Mouse (Mus musculus): ENCODE results near the gene Arhgap19. TPM values are rescaled to one million over a fixed set of nuclear protein-coding genes. Genes with fewer than 3 reads are reported as not detected.

Arhgap19 gene
- polyA plus RNA-seq, 1 experiment from 2014 or later = 25.6 TPM

DNA sequence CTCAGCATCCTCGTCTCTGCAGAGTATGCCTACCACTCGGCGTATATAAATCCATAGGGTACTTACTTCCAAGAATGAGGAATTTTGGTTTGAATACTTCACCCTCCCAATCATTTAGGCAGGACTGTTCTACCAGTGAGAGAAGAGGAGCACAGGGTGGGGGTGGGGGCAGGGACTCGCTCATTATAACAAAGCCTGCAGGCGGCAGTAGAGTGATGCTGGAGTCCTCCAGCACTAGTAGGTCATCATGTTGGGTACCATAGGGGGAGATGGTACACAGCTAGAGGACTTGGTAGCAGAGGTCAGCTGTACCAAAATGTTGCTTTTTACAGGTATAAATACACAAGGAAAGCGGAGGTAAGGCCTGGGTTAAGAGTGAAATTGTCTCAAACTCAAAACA lies 42.5 kb upstream of the Arhgap19 start:
- no peaks in the 10 kb centered on the region for H3K36me3 ChIP-seq (ENCODE audit: control insufficient read depth, insufficient read depth)
- no peaks in the 10 kb centered on the region for H3K9me3 ChIP-seq (replicated peaks; ENCODE audit: control insufficient read depth, low read length)
- H3K9ac ChIP-seq (ENCODE audit: low read depth, low read length) = no peak overlapping the region
- H3K4me1 ChIP-seq (ENCODE audit: control insufficient read depth, low read depth, low read length) = peaks cover 24% of the 10 kb centered on the region
- no peak for ATAC-seq (ENCODE audit: low read depth)
- no peaks in the 10 kb centered on the region for H3K27me3 ChIP-seq (ENCODE audit: control insufficient read depth, insufficient read depth, low read depth, low read length)
- H3K4me3 ChIP-seq (ENCODE audit: low read depth, low read length) = no peak overlapping the region
- H3K27ac ChIP-seq (ENCODE audit: low read length) = no peak overlapping the region
- 63% methylated on average over 6 of the region's 6 CpGs for WGBS (ENCODE audit: insufficient replicate concordance)
- H3K4me2 ChIP-seq (ENCODE audit: low read depth, low read length) = no peak overlapping the region

DNA sequence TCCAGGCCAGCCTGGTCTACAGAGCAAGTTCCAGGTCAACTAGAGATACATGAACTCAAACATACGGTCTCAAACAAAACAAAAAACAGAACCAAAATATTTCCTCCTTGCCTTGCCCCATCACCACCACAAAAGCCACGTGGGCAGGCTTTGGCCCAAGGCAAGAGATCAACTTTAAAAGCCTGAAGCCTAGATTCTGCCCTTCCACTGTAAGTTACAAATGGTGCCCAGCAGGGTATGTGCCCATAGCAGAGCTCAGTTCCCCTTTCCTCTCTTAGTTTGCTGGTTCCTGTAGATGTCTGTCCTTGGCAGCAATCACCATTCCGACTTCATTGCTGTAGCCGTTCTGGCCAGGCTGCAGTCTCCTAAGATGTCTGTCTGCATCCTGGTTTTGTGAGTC lies 40.9 kb upstream of the Arhgap19 start:
- H3K27me3 ChIP-seq (ENCODE audit: control insufficient read depth, insufficient read depth, low read depth, low read length) = no peaks in the 10 kb centered on the region
- H3K27ac ChIP-seq (ENCODE audit: low read length) = no peak overlapping the region
- H3K4me2 ChIP-seq (ENCODE audit: low read depth, low read length) = no peak overlapping the region
- 67% methylated on average over 4 of the region's 4 CpGs for WGBS (ENCODE audit: insufficient replicate concordance)
- H3K4me1 ChIP-seq (ENCODE audit: control insufficient read depth, low read depth, low read length) = peaks cover 40% of the 10 kb centered on the region
- ATAC-seq (ENCODE audit: low read depth) = no peak
- H3K4me3 ChIP-seq (ENCODE audit: low read depth, low read length) = no peak overlapping the region
- H3K9ac ChIP-seq (ENCODE audit: low read depth, low read length) = no peak overlapping the region
- no peaks in the 10 kb centered on the region for H3K9me3 ChIP-seq (replicated peaks; ENCODE audit: control insufficient read depth, low read length)
- H3K36me3 ChIP-seq (ENCODE audit: control insufficient read depth, insufficient read depth) = no peaks in the 10 kb centered on the region

DNA sequence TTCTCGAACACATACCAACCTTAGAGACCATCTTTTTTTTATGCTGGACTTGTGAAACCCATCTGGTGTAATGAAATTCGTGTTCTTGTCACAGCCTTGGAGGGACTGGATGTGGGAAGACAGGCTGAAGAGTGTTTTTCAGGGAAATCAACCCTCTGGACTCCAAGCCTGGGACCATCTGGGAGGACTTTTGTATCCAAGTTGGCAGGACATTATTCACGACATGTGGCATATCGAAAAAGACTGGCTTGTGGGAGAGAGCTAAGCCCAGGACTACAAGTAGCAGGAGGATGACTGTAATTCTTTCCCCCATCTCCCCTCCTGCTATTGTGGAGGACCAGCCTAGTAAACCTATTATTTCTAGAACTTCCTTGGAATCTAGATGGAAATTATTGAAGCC lies 40.3 kb upstream of the Arhgap19 start:
- H3K27me3 ChIP-seq (ENCODE audit: control insufficient read depth, insufficient read depth, low read depth, low read length) = no peaks in the 10 kb centered on the region
- no peak overlapping the region for H3K4me2 ChIP-seq (ENCODE audit: low read depth, low read length)
- no peak overlapping the region for H3K4me3 ChIP-seq (ENCODE audit: low read depth, low read length)
- peaks cover 46% of the 10 kb centered on the region for H3K4me1 ChIP-seq (ENCODE audit: control insufficient read depth, low read depth, low read length)
- no peaks in the 10 kb centered on the region for H3K9me3 ChIP-seq (replicated peaks; ENCODE audit: control insufficient read depth, low read length)
- H3K9ac ChIP-seq (ENCODE audit: low read depth, low read length) = no peak overlapping the region
- H3K36me3 ChIP-seq (ENCODE audit: control insufficient read depth, insufficient read depth) = no peaks in the 10 kb centered on the region
- H3K27ac ChIP-seq (ENCODE audit: low read length) = no peak overlapping the region
- 71% methylated on average over 4 of the region's 4 CpGs for WGBS (ENCODE audit: insufficient replicate concordance)
- no peak for ATAC-seq (ENCODE audit: low read depth)

DNA sequence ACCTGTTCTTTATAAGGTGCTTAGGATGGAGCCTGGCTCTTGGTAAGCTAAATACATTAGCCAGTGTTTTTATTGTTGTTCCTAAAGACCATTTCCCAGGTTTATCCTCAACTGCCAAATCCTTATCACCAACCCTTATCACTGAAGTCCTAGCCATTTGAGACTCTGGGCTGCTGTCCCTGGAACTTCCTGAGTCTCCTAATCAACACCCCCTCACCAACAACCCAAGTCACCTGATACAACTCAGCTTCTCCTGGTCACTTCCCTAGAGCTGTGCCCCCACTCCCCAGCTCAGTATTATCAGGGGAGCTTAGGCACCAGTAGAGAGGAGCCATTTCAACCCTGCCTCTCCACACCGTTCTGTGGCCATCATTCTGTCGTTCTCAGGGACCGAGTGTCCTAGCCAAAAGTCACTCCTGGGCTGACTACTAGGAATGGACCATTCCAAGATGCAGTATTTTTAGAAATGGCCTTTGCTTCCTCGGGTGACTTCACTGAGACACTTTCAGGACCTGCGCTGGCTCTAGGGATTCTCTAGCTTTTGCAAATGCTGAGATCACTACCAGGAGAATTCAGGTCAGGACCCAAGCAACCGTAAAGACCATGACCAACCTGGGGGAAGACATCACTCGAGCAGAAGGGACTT lies 39.4 kb upstream of the Arhgap19 start:
- no peaks in the 10 kb centered on the region for H3K27me3 ChIP-seq (ENCODE audit: control insufficient read depth, insufficient read depth, low read depth, low read length)
- H3K4me1 ChIP-seq (ENCODE audit: control insufficient read depth, low read depth, low read length) = peaks cover 49% of the 10 kb centered on the region
- H3K9ac ChIP-seq (ENCODE audit: low read depth, low read length) = no peak overlapping the region
- no peak for ATAC-seq (ENCODE audit: low read depth)
- H3K36me3 ChIP-seq (ENCODE audit: control insufficient read depth, insufficient read depth) = no peaks in the 10 kb centered on the region
- no peak overlapping the region for H3K27ac ChIP-seq (ENCODE audit: low read length)
- H3K4me3 ChIP-seq (ENCODE audit: low read depth, low read length) = no peak overlapping the region
- no peaks in the 10 kb centered on the region for H3K9me3 ChIP-seq (replicated peaks; ENCODE audit: control insufficient read depth, low read length)
- 51% methylated on average over 7 of the region's 7 CpGs for WGBS (ENCODE audit: insufficient replicate concordance)
- H3K4me2 ChIP-seq (ENCODE audit: low read depth, low read length) = no peak overlapping the region

DNA sequence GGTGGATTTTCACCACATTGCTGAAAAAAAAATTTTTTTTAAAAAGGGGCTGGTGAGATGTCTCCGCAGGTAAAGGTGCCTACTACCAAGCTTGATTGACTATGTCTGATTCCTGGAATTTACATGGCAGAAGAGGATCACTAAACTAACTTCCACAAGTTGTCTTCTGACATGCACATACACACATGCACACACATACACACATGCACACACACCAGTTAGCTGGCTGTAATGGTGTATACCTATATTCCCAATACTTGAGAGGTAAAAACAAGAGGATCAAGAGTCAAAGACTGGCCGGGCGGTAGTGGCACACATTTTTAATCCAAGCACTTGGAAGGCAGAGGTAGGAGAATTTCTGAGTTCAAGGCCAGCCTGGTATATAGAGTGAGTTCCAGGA lies 37.8 kb upstream of the Arhgap19 start:
- Histone ChIP-seq H3K4me2 (ENCODE audit: low read depth, low read length) (no peak overlapping the region; the same call in 1 of the 2 replicates), H3K27me3 (ENCODE audit: control insufficient read depth, insufficient read depth, low read depth, low read length) (no peaks in the 10 kb centered on the region), H3K9ac (ENCODE audit: low read depth, low read length) (no peak overlapping the region), H3K4me1 (ENCODE audit: control insufficient read depth, low read depth, low read length) (peaks cover 53% of the 10 kb centered on the region), H3K4me3 (ENCODE audit: low read depth, low read length) (no peak overlapping the region), H3K36me3 (ENCODE audit: control insufficient read depth, insufficient read depth) (no peaks in the 10 kb centered on the region), H3K27ac (ENCODE audit: low read length) (peak overlapping the region; percentile 89), H3K9me3 (replicated peaks; ENCODE audit: control insufficient read depth, low read length) (no peaks in the 10 kb centered on the region)
- WGBS (ENCODE audit: insufficient replicate concordance) = 82% methylated on average over 3 of the region's 3 CpGs
- no peak for ATAC-seq (ENCODE audit: low read depth)

DNA sequence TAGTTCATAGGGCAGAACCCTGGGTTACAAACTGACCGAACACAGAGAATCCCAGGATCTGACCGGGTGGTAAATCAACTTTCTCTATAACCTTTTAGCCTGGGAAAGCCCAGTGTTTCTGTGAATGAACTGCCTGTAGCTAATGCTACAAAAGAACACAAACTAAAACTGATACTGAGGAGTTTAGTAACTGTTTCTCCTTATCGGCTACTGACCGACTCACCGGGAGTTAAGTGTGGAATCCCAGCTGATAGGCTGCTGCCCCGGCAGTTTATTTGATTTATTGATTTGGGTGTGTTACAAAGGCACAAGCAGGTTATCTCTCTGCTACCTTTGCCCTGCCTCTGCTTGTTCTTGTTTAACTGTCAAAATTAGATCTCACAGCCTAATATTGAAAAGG lies 37.0 kb upstream of the Arhgap19 start:
- peak overlapping the region; percentile 54 for H3K4me2 ChIP-seq (ENCODE audit: low read depth, low read length)
- peak; percentile 42 for ATAC-seq (ENCODE audit: low read depth)
- peaks cover 56% of the 10 kb centered on the region for H3K4me1 ChIP-seq (ENCODE audit: control insufficient read depth, low read depth, low read length)
- H3K9ac ChIP-seq (ENCODE audit: low read depth, low read length) = peak overlapping the region; percentile 41; the same call in 1 of the 2 replicates
- no peaks in the 10 kb centered on the region for H3K36me3 ChIP-seq (ENCODE audit: control insufficient read depth, insufficient read depth)
- 21% methylated on average over 6 of the region's 6 CpGs for WGBS (ENCODE audit: insufficient replicate concordance)
- peak overlapping the region; percentile 89 for H3K27ac ChIP-seq (ENCODE audit: low read length)
- no peaks in the 10 kb centered on the region for H3K27me3 ChIP-seq (ENCODE audit: control insufficient read depth, insufficient read depth, low read depth, low read length)
- no peaks in the 10 kb centered on the region for H3K9me3 ChIP-seq (replicated peaks; ENCODE audit: control insufficient read depth, low read length)
- peak overlapping the region; percentile 18; the same call in 1 of the 2 replicates for H3K4me3 ChIP-seq (ENCODE audit: low read depth, low read length)

DNA sequence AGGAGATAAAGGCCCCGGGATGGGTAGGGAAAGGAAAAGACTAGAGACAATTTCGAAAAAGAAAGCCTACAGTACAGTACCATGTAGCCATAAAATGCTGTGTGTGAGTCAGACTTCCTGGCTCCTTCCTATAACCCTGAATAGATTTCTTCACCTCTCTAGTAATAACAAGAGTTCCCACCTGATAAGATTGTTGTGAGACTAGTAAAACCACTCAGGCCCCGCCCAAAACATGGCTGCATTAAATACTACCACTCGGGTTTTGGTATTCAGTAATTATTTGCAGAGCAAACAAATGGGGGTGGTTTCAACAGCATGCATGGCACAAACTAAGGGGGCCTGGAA lies 36.0 kb upstream of the Arhgap19 start:
- Histone ChIP-seq H3K27me3 (ENCODE audit: control insufficient read depth, insufficient read depth, low read depth, low read length) (no peaks in the 10 kb centered on the region), H3K4me1 (ENCODE audit: control insufficient read depth, low read depth, low read length) (peaks cover 63% of the 10 kb centered on the region), H3K9ac (ENCODE audit: low read depth, low read length) (peak overlapping the region; percentile 41), H3K36me3 (ENCODE audit: control insufficient read depth, insufficient read depth) (no peaks in the 10 kb centered on the region), H3K27ac (ENCODE audit: low read length) (peak overlapping the region; percentile 89), H3K4me2 (ENCODE audit: low read depth, low read length) (peak overlapping the region; percentile 54), H3K4me3 (ENCODE audit: low read depth, low read length) (peak overlapping the region; percentile 18; the same call in 1 of the 2 replicates), H3K9me3 (replicated peaks; ENCODE audit: control insufficient read depth, low read length) (no peaks in the 10 kb centered on the region)
- WGBS (ENCODE audit: insufficient replicate concordance) = 9% methylated on average over 4 of the region's 4 CpGs
- ATAC-seq (ENCODE audit: low read depth) = 0 out of 2 replicates have a peak, but pooled peaks have one; percentile 10

DNA sequence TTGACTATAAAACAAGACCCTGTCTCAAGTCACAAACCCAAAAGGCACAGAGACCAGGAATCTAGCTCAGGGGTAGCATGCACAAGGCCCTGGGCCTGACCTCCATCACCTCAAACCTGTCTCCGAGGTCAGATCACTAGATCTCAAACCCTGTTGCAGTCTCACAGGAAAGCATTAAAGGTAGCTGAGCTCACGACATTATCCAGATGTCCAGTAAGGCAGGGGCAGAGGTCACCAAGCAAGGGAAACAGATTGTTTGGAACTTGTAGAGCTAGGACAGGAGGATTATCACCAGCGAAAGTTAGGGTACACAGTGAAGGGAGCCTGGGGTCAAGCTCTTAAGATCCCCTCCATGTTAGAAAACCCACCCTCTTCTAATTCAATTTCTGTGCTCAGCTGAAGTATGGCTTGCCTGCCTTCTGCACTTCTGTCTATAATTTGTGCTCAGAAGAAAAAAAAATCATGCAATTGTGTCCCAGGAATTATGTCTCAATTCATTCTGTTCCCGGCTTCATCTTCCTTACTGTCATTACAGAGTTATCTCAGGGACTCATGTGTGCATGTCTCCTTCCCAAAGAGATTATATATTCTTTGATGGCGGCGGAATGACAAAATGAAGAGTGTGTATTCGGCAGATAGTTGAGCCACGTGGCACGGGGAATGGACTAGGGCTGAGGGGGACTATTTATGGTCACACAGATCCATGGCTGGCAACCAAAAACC lies 35.5 kb upstream of the Arhgap19 start:
- H3K27ac ChIP-seq (ENCODE audit: low read length) = peak overlapping the region; percentile 89
- 0 out of 2 replicates have a peak overlapping the region, but pooled peaks have one; percentile 18 for H3K4me3 ChIP-seq (ENCODE audit: low read depth, low read length)
- H3K4me2 ChIP-seq (ENCODE audit: low read depth, low read length) = peak overlapping the region; percentile 54
- 22% methylated on average over 9 of the region's 9 CpGs for WGBS (ENCODE audit: insufficient replicate concordance)
- no peaks in the 10 kb centered on the region for H3K27me3 ChIP-seq (ENCODE audit: control insufficient read depth, insufficient read depth, low read depth, low read length)
- H3K9me3 ChIP-seq (replicated peaks; ENCODE audit: control insufficient read depth, low read length) = no peaks in the 10 kb centered on the region
- H3K9ac ChIP-seq (ENCODE audit: low read depth, low read length) = peak overlapping the region; percentile 22
- H3K36me3 ChIP-seq (ENCODE audit: control insufficient read depth, insufficient read depth) = no peaks in the 10 kb centered on the region
- peak; percentile 55 for ATAC-seq (ENCODE audit: low read depth)
- H3K4me1 ChIP-seq (ENCODE audit: control insufficient read depth, low read depth, low read length) = peaks cover 68% of the 10 kb centered on the region

DNA sequence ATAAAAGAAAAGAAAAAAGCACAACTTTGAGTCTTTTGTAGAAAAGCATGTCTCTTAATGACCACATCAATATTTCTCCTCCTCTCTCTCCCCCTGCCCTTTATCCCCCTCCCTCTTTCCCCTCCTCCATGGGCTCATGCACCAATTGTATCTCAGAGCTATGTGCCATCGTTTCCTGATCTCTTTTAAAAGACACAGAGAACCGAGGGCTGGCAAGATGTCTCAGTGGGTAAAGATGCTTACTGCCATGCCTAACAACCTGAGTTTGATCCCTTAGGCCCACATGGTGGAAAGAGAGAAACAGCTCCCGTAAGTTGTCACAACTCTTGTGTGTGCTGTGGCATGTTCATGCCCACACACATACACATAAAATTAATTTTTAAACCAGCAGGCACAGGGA lies 34.9 kb upstream of the Arhgap19 start:
- Histone ChIP-seq H3K9ac (ENCODE audit: low read depth, low read length) (peak overlapping the region; percentile 44), H3K4me1 (ENCODE audit: control insufficient read depth, low read depth, low read length) (peaks cover 75% of the 10 kb centered on the region), H3K36me3 (ENCODE audit: control insufficient read depth, insufficient read depth) (no peaks in the 10 kb centered on the region), H3K4me3 (ENCODE audit: low read depth, low read length) (peak overlapping the region; percentile 23; the same call in 1 of the 2 replicates), H3K27me3 (ENCODE audit: control insufficient read depth, insufficient read depth, low read depth, low read length) (no peaks in the 10 kb centered on the region), H3K4me2 (ENCODE audit: low read depth, low read length) (peak overlapping the region; percentile 56), H3K27ac (ENCODE audit: low read length) (peak overlapping the region; percentile 89), H3K9me3 (replicated peaks; ENCODE audit: control insufficient read depth, low read length) (no peaks in the 10 kb centered on the region)
- WGBS (ENCODE audit: insufficient replicate concordance) = 25% methylated on average over 3 of the region's 3 CpGs
- ATAC-seq (ENCODE audit: low read depth) = no peak
